Mouse (Mus musculus): ENCODE data around the gene Sdccag8. TPM values are rescaled to one million over a fixed set of nuclear protein-coding genes. Genes with fewer than 3 reads are reported as not detected.
A peak's percentile ranks its signal among the peaks of the same experiment; 100 is the strongest.

Gene Sdccag8
- polyA plus RNA-seq, 1 experiment from 2014 or later = 10.0 TPM

DNA sequence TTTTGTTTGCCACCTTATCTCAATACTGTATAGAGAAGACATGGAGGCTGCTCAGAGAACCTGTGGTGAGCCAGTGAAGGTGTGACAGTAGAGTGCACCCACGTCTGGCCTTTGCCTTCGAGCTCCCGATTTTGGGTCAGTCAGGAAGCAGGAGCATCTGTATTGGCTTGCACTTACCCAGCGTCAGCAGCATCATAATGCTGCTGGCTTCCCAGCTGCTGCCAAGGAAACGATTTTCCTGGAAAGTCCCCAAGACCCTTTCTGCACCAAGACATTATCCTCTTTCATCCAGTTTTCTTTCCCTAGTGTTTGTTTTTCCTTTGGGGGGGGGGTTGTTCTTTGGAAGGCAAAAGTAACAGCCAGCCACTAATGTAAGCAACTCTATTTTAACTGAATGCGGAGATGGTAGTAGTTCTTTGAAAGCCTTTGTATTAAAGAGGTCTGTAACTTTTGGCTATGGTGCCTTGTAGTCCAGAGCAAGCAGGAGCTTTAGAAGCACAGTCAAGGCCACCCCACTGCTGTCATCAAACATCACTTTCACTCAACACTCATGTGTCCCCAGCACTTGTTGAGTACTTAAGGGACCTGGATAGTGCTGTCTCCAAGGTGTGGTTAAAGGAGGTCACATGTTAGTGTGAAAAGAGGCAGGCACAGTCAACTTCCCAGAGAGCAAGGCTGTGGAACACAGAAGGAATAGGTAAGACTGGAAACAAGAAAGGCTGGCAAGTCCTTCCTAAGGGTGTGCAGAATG is 172.7 kb downstream of the Sdccag8 start:
- H3K4me2 ChIP-seq = peak overlapping the region; percentile 10; the same call in 1 of the 2 replicates
- peak; percentile 75 for ATAC-seq (ENCODE audit: insufficient number of reproducible peaks, low FRiP score)
- peaks cover 54% of the 10 kb centered on the region for H3K4me1 ChIP-seq (replicated peaks)
- 36% methylated on average over 6 of the region's 6 CpGs for WGBS
- H3K27ac ChIP-seq (ENCODE audit: poor library complexity, severe bottlenecking) = peak overlapping the region; percentile 53; the same call in 1 of the 2 replicates
- H3K27me3 ChIP-seq (replicated peaks) = no peaks in the 10 kb centered on the region
- no peak overlapping the region for H3K4me3 ChIP-seq
- H3K9ac ChIP-seq = no peak overlapping the region
- H3K9me3 ChIP-seq (replicated peaks) = no peaks in the 10 kb centered on the region
- H3K36me3 ChIP-seq = no peaks in the 10 kb centered on the region

DNA sequence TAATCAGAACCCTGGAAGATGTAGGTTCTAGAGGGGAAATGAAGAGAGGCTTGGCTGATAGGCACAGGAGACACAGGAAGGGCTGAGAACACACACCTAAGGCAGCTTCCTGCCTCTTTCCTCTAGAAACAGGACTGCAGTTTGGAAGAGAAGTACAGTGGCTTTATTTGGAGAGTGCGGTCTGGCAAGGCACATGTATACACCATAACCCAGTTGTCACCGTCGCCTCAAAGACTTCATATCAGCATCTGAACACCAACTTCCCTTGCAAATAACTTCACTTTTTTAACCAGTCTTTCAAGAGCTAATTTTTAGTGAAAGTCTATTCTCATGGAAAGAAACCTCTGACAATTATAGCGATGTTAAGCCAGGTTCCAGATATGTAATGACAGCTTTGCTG is 177.0 kb downstream of the Sdccag8 start:
- H3K4me1 ChIP-seq (replicated peaks) = peaks cover 53% of the 10 kb centered on the region
- 89% methylated on average over 4 of the region's 4 CpGs for WGBS
- H3K36me3 ChIP-seq = no peaks in the 10 kb centered on the region
- no peak for ATAC-seq (ENCODE audit: insufficient number of reproducible peaks, low FRiP score)
- H3K9ac ChIP-seq = no peak overlapping the region
- no peaks in the 10 kb centered on the region for H3K27me3 ChIP-seq (replicated peaks)
- H3K4me2 ChIP-seq = no peak overlapping the region
- no peak overlapping the region for H3K4me3 ChIP-seq
- H3K27ac ChIP-seq (ENCODE audit: poor library complexity, severe bottlenecking) = no peak overlapping the region
- no peaks in the 10 kb centered on the region for H3K9me3 ChIP-seq (replicated peaks)

DNA sequence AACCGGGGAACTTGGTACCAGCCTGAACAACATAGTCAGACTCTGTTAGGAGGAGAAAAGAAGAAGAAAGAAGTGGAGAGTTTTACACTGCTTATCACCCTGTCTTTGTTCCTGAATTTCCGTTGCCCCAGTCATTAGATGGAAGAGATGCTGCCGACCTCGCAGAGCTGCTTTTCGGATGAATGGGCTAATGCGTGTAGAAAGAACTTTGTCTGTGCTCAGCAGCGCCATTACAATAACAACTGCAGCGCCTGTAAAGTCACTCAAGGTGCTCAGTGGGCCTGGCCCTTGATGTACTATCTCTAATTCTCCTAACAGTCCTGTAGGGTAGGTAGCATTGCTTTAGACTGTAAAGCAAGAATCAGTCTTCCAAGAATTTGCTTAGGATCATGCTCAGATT is 178.1 kb downstream of the Sdccag8 start:
- Histone ChIP-seq H3K36me3 (no peaks in the 10 kb centered on the region), H3K4me3 (no peak overlapping the region), H3K9me3 (replicated peaks) (no peaks in the 10 kb centered on the region), H3K27me3 (replicated peaks) (no peaks in the 10 kb centered on the region), H3K9ac (no peak overlapping the region), H3K4me2 (no peak overlapping the region), H3K4me1 (replicated peaks) (peaks cover 50% of the 10 kb centered on the region), H3K27ac (ENCODE audit: poor library complexity, severe bottlenecking) (no peak overlapping the region)
- ATAC-seq (ENCODE audit: insufficient number of reproducible peaks, low FRiP score) = no peak
- WGBS = 77% methylated on average over 8 of the region's 8 CpGs

DNA sequence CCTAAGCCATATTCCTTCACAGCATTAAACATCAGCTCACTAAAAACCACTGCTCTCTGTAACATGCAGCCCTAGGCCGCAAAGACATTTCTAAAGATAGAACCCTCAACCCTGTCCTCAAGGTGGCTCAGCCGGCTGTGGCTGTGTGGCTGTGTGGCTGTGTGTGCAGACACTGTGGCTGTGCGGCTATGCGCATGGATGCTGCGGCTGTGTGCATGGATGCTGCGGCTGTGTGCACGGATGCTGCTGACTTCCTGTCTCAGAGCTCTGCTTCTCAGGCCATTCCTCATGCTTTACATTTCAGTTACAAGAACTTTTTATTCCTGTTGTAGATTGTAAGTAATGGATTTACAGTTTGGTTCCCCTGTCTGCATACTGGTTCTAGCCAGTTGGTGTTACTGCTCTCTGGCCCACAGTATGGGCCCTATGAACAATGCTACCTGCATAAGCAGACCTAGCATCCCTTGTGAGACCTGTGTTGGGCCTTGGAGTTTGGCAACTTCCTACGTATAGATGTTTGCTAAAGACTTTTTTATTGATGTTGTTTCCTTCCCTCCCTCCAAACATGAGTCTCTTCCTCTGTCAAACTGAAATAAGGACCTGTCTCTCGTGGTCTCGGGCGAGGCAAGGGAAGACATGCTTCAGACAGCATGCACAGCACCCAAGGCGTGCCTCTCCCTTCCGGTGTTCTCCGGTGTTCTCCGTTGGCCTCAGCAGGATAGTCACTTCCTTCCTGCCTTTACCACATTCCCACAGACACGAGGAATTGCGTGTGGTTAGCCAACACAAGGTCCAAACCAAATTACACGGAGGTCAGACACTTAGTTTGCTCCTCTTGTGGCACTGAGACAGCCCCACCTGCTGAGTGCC is 178.9 kb downstream of the Sdccag8 start:
- Histone ChIP-seq H3K36me3 (no peaks in the 10 kb centered on the region), H3K27ac (ENCODE audit: poor library complexity, severe bottlenecking) (no peak overlapping the region), H3K9me3 (replicated peaks) (no peaks in the 10 kb centered on the region), H3K9ac (no peak overlapping the region), H3K4me1 (replicated peaks) (peaks cover 53% of the 10 kb centered on the region), H3K4me2 (no peak overlapping the region), H3K4me3 (no peak overlapping the region), H3K27me3 (replicated peaks) (no peaks in the 10 kb centered on the region)
- 63% methylated on average over 18 of the region's 18 CpGs for WGBS
- ATAC-seq (ENCODE audit: insufficient number of reproducible peaks, low FRiP score) = no peak

DNA sequence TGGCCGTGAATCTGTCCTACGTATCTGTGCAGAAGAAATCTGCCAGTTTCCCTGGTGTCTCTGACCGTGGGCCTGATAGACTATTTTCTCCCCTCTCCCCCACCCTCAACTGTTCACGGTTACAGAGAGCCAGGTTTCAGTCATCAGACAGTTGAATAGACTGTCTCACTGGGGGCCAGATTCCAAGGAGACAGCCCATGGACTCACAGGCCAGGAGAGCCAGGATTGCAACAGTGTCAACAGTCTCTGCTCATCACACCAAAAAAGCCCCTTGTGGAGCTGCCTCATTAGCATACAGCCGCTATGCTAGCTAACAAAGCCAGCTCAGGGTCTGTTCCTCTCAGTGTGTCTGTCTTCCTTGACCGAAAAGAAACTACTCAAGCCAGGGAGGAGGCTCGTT is 179.6 kb downstream of the Sdccag8 start:
- no peak overlapping the region for H3K9ac ChIP-seq
- 30% methylated on average over 7 of the region's 7 CpGs for WGBS
- H3K27me3 ChIP-seq (replicated peaks) = no peaks in the 10 kb centered on the region
- peaks cover 52% of the 10 kb centered on the region for H3K4me1 ChIP-seq (replicated peaks)
- H3K4me2 ChIP-seq = no peak overlapping the region
- no peak for ATAC-seq (ENCODE audit: insufficient number of reproducible peaks, low FRiP score)
- H3K4me3 ChIP-seq = no peak overlapping the region
- H3K36me3 ChIP-seq = no peaks in the 10 kb centered on the region
- H3K27ac ChIP-seq (ENCODE audit: poor library complexity, severe bottlenecking) = no peak overlapping the region
- H3K9me3 ChIP-seq (replicated peaks) = no peaks in the 10 kb centered on the region

DNA sequence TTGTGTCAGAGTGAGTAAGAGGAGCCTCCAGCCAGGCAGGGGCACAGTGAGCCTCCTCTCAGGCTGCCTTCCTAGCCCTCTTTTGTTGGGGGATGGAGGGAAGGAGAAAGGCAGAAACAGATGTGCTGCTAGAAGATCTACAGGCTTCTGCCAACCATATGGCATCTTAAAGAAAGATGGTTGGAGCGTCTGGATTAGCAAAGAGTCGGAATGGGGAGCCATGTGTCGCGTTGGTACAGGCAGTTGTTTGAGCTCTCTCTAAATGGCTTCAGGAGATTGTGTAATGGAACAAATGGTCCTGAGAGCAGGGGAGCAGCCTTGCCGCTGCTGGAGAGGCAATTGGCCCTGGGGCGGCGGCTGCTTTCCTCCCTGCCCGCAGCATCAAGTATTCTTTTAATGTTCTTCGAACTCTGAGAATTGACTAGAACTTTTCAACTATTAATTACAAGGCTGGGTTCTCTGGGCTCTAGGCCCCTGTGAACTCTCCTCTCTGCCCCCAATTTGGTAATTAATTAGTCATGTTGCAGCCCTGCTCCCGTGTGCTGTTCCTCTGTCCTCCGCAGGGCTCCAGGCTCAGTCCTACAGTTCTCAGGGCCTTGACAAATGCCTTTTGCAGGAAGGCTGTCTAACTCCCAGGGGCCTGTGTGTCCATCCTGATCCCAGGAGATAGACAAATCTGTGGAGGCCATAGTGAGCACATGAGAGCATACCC is 180.4 kb downstream of the Sdccag8 start:
- Histone ChIP-seq H3K9me3 (replicated peaks) (no peaks in the 10 kb centered on the region), H3K4me3 (no peak overlapping the region), H3K36me3 (no peaks in the 10 kb centered on the region), H3K9ac (no peak overlapping the region), H3K27me3 (replicated peaks) (no peaks in the 10 kb centered on the region), H3K4me1 (replicated peaks) (peaks cover 48% of the 10 kb centered on the region), H3K4me2 (no peak overlapping the region), H3K27ac (ENCODE audit: poor library complexity, severe bottlenecking) (no peak overlapping the region)
- 51% methylated on average over 11 of the region's 11 CpGs for WGBS
- no peak for ATAC-seq (ENCODE audit: insufficient number of reproducible peaks, low FRiP score)

DNA sequence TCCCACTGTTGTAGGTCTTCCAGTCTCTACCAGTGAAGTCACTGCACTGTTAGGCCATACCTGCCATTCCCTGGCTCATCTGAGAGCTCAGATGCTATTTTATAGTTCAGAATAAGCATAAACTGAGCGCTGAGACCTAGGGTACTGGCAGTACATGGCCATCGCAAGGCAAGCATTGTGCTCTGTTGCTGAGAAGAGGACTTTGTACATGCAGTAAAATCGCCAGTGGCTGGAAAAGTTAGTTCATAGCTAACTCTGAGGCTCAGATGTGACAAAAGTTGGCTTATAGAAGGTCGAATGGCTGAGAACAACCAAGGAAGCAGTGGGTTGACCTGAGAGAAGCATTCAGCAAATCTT is 180.9 kb downstream of the Sdccag8 start:
- Histone ChIP-seq H3K4me2 (no peak overlapping the region), H3K4me1 (replicated peaks) (peaks cover 48% of the 10 kb centered on the region), H3K9me3 (replicated peaks) (no peaks in the 10 kb centered on the region), H3K27ac (ENCODE audit: poor library complexity, severe bottlenecking) (no peak overlapping the region), H3K36me3 (no peaks in the 10 kb centered on the region), H3K9ac (no peak overlapping the region), H3K27me3 (replicated peaks) (no peaks in the 10 kb centered on the region), H3K4me3 (no peak overlapping the region)
- no peak for ATAC-seq (ENCODE audit: insufficient number of reproducible peaks, low FRiP score)
- 82% methylated on average over 4 of the region's 4 CpGs for WGBS

DNA sequence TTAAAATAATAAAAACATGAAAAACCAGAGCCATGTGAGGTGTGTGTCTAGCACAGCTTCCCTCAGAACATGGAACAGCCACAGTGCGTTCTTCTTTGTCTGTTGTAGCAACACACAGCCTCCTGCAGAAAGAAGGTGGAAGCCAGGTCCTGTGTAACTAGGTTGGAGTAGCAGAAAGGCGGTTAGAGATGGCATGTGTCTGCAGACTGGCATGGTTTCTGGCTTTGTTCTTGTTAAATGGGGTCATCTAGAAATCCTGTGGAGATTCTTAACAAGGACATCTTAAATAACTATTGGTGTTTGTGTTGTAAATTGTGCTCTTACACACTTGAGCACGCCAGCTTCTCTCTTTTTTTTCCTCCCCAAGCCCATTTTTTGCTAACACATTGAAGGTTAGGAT is 181.7 kb downstream of the Sdccag8 start:
- Histone ChIP-seq H3K4me3 (no peak overlapping the region), H3K9ac (no peak overlapping the region), H3K27me3 (replicated peaks) (no peaks in the 10 kb centered on the region), H3K4me1 (replicated peaks) (peaks cover 42% of the 10 kb centered on the region), H3K36me3 (no peaks in the 10 kb centered on the region), H3K4me2 (no peak overlapping the region), H3K9me3 (replicated peaks) (no peaks in the 10 kb centered on the region), H3K27ac (ENCODE audit: poor library complexity, severe bottlenecking) (no peak overlapping the region)
- WGBS = 86% methylated on average over 3 of the region's 3 CpGs
- no peak for ATAC-seq (ENCODE audit: insufficient number of reproducible peaks, low FRiP score)

DNA sequence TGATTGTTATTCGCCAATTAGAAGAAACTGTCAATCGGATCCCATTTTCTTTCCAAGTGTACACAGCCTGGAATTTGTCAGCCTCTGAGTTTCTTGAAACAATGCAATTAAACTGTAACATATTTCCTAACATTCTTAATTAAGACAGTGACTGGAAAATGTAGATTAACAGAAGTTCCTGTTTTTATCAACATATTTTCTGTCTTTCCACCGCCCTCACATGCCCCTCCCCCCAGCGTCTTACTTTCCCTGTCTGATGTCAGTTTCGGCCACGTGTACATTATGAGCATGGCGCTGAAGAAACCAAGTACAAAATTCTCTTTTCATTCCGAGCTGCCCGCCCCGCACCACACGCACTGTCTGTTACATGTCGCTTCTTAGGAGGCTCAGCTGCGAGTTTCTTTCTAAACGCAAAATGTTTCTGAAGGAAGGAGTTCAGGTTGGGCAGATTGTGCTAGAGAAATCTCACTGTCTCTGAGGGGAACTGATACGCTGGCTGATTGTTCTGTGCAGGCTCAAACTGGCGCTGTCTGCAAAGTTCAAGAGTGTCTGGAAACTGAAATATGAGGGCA is 182.3 kb downstream of the Sdccag8 start:
- ATAC-seq (ENCODE audit: insufficient number of reproducible peaks, low FRiP score) = no peak
- Histone ChIP-seq H3K9ac (no peak overlapping the region; the same call in 1 of the 2 replicates), H3K4me2 (peak overlapping the region; percentile 45), H3K9me3 (replicated peaks) (no peaks in the 10 kb centered on the region), H3K27me3 (replicated peaks) (no peaks in the 10 kb centered on the region), H3K4me1 (replicated peaks) (peaks cover 40% of the 10 kb centered on the region), H3K36me3 (no peaks in the 10 kb centered on the region), H3K27ac (ENCODE audit: poor library complexity, severe bottlenecking) (no peak overlapping the region), H3K4me3 (no peak overlapping the region)
- WGBS = 31% methylated on average over 16 of the region's 16 CpGs

DNA sequence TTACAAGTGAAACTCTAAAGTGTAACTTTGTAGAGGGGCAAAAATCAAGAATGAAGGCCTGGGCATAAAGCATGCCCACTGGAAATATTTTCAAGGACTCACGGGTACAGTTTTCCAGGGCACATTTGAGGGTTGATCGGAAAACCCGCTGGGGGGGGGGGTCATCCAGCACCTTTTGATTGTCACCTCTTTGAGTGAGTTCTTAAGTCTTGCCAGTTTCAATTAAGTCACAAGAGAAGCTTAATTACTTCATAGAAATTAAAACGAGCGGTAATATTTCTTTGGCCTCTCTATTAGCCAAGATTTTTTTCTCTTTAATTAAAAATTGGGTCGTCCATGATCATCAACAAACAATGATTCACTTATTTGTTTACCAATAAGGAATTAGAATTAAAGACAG is 182.8 kb downstream of the Sdccag8 start:
- Histone ChIP-seq H3K4me3 (no peak overlapping the region), H3K9me3 (replicated peaks) (no peaks in the 10 kb centered on the region), H3K27ac (ENCODE audit: poor library complexity, severe bottlenecking) (no peak overlapping the region), H3K36me3 (no peaks in the 10 kb centered on the region), H3K4me2 (peak overlapping the region; percentile 67), H3K4me1 (replicated peaks) (peaks cover 40% of the 10 kb centered on the region), H3K9ac (no peak overlapping the region; the same call in 1 of the 2 replicates), H3K27me3 (replicated peaks) (no peaks in the 10 kb centered on the region)
- ATAC-seq (ENCODE audit: insufficient number of reproducible peaks, low FRiP score) = no peak
- WGBS = 49% methylated on average over 6 of the region's 6 CpGs

Data from heart, embryonic 12.5 days (tissue).